Mouse (Mus musculus): Measurements from ENCODE around the gene Zfp598. TPM values are rescaled to one million over a fixed set of nuclear protein-coding genes. Genes with fewer than 3 reads are reported as not detected.

Zfp598 gene
- polyA plus RNA-seq, 1 experiment from 2014 or later, result 9.7 TPM

DNA sequence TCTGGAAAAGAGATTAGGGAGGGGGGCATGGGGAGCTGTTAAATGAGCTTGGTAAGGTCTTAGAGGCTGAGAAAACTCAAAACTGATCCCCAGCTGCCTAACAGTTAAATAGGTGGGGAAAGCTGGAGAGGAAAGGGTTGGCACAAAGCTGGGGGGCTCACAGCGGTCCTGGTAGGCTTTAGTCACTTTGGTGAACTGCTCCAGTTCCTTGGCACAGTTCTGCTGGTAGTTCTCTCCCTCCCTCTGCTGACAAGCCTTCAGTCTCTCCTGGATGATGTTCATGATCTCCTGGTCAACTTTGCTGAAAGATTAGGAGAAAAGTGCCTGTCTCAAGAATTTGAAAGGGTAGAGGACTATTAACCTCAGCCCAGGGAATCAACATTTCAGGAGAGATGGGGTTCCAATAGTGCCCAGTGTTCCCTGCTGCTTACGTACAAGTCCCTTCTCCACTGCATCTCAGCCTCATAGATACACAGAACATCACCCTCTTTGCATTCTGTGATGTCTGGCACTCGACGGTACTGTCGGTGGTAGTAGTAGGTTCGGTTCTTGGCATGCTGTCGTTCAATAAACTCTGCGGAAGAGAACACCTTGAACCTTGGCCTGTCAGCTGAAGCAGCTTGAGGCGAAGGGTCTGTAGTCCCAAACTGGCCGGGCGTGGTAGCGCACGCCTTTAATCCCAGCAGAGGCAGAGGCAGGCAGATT is 52.9 kb downstream of the Zfp598 start:
- H3K27me3 ChIP-seq (ENCODE audit: control insufficient read depth, insufficient read depth, low read length), result no peaks in the 10 kb centered on the region
- 0 out of 2 replicates have a peak overlapping the region, but pooled peaks have one; percentile 4 for H3K9ac ChIP-seq (ENCODE audit: low read length)
- no peak for DNase-seq (ENCODE audit: low spot score)
- H3K36me3 ChIP-seq (ENCODE audit: control insufficient read depth, insufficient read depth, low read length), result peaks cover 10% of the 10 kb centered on the region
- ATAC-seq (ENCODE audit: low FRiP score, low TSS enrichment), result no peak
- no peaks in the 10 kb centered on the region for H3K9me3 ChIP-seq (ENCODE audit: control insufficient read depth, low read length)
- WGBS, result 38% methylated on average over 13 of the region's 13 CpGs
- H3K4me3 ChIP-seq (ENCODE audit: low read depth, low read length), result no peak overlapping the region
- H3K4me1 ChIP-seq (replicated peaks; ENCODE audit: control insufficient read depth, insufficient read depth), result 0 out of 2 replicates have a peak, but pooled peaks cover 2% of the 10 kb centered on the region
- no peak overlapping the region for H3K27ac ChIP-seq (replicated peaks)
- peak overlapping the region; percentile 25 for H3K4me2 ChIP-seq (replicated peaks; ENCODE audit: low read depth)
- TF ChIP-seq CTCF (IDR thresholded peaks at IDR 0.05; ENCODE audit: low read depth) (no peak), EP300 (optimal IDR thresholded peaks at IDR 0.05) (no peak)

DNA sequence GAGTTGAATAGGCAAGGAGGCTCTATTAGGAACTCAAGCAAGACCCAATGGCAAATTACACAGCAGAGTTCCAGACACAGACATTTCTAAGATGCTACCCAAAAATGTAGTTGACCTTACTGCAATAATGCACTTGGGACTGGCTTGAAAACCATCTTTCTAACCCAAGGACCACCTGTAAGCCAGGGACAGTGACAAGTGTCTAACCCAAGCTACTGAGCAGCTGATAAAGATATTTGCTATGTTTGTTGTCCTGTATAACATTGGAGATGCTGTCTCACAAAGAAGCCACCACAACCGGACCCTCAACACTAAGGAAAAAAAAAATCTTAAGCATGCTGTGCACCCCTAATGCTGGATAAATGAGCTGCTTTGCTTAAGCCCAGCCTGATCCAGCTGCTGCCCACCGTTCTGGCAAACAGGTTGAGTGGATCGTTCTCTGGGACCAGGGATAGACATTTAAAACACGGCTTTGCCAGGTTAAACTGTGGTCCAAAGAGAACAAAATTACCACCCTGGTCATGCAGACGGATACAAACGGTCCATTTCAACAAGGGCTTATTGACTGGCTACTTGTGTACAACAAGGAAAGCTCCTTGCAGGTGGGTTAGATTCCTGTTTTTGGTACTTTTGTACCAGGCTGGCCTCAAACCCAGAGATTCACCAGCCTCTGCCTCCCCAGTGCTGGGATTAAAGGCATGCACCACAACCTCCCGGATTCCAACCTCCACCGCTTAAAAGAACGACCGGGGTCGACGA is 53.8 kb downstream of the Zfp598 start:
- ATAC-seq (ENCODE audit: low FRiP score, low TSS enrichment), result no peak
- Histone ChIP-seq H3K4me3 (ENCODE audit: low read depth, low read length) (peak overlapping the region; percentile 58), H3K27ac (replicated peaks) (peak overlapping the region; percentile 73), H3K4me1 (replicated peaks; ENCODE audit: control insufficient read depth, insufficient read depth) (0 out of 2 replicates have a peak, but pooled peaks cover 2% of the 10 kb centered on the region), H3K9me3 (ENCODE audit: control insufficient read depth, low read length) (no peaks in the 10 kb centered on the region), H3K4me2 (replicated peaks; ENCODE audit: low read depth) (peak overlapping the region; percentile 69), H3K36me3 (ENCODE audit: control insufficient read depth, insufficient read depth, low read length) (peaks cover 10% of the 10 kb centered on the region), H3K27me3 (ENCODE audit: control insufficient read depth, insufficient read depth, low read length) (no peaks in the 10 kb centered on the region), H3K9ac (ENCODE audit: low read length) (peak overlapping the region; percentile 64)
- TF ChIP-seq CTCF (IDR thresholded peaks at IDR 0.05; ENCODE audit: low read depth), result no peak
- no peak for TF ChIP-seq EP300 (optimal IDR thresholded peaks at IDR 0.05)
- WGBS, result under 1% methylated on average over 12 of the region's 12 CpGs
- no peak for DNase-seq (ENCODE audit: low spot score)

DNA sequence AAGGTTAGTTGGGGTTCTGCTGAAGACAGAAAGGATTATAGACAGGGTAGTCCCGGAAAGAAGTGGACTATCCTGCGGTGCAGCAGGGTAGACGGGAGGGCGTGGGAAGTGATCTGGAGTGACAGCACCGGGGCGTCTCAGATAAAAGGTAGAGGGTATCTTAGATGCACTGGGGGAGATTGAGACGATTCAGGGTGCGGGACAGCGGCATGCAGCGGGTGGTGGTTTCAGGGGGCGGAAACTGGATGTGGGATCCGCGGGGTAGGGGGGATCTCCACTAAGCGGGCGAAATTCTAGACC is 54.3 kb downstream of the Zfp598 start:
- Histone ChIP-seq H3K9ac (ENCODE audit: low read length) (peak overlapping the region; percentile 64), H3K4me1 (replicated peaks; ENCODE audit: control insufficient read depth, insufficient read depth) (0 out of 2 replicates have a peak, but pooled peaks cover 2% of the 10 kb centered on the region), H3K27ac (replicated peaks) (peak overlapping the region; percentile 73), H3K9me3 (ENCODE audit: control insufficient read depth, low read length) (no peaks in the 10 kb centered on the region), H3K27me3 (ENCODE audit: control insufficient read depth, insufficient read depth, low read length) (no peaks in the 10 kb centered on the region), H3K36me3 (ENCODE audit: control insufficient read depth, insufficient read depth, low read length) (peaks cover 10% of the 10 kb centered on the region), H3K4me3 (ENCODE audit: low read depth, low read length) (peak overlapping the region; percentile 58), H3K4me2 (replicated peaks; ENCODE audit: low read depth) (peak overlapping the region; percentile 69)
- under 1% methylated on average over 15 of the region's 15 CpGs for WGBS
- no peak for TF ChIP-seq CTCF (IDR thresholded peaks at IDR 0.05; ENCODE audit: low read depth)
- no peak for TF ChIP-seq EP300 (optimal IDR thresholded peaks at IDR 0.05)
- ATAC-seq (ENCODE audit: low FRiP score, low TSS enrichment), result no peak
- peak; percentile 31 for DNase-seq (ENCODE audit: low spot score)

DNA sequence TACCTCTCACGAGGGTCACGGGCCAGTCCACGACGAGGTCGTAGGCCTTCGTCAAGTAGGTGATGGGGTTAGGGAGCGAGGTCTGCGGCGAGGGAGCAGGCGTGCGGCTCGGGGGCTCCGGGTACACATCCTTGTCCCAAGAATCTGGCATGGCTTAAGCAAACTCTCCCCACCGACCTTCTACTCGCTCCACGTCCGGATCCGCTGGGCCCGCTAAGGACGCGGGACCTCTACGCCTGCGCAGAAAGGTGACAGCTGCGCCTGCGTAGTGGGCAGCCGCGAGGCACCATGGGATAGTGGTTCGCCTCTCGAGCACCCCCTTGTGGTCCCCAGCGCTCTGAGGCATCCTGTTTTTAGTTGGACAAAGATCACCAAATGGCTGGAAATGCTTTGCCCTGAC is 54.7 kb downstream of the Zfp598 start, which contains the start of gene Ndufb10:
Gene Ndufb10, minus strand, starts transcription at position 295 of the 400 bp plus-strand sequence.
- Histone ChIP-seq H3K27ac (replicated peaks) (peak within 1 kb of the TSS; percentile 73), H3K4me1 (replicated peaks; ENCODE audit: control insufficient read depth, insufficient read depth) (0 out of 2 replicates have a peak, but pooled peaks cover 2% of the 10 kb centered on the region), H3K4me2 (replicated peaks; ENCODE audit: low read depth) (peak within 1 kb of the TSS; percentile 69), H3K9ac (ENCODE audit: low read length) (peak within 1 kb of the TSS; percentile 64), H3K36me3 (ENCODE audit: control insufficient read depth, insufficient read depth, low read length) (peaks cover 10% of the 10 kb centered on the region), H3K9me3 (ENCODE audit: control insufficient read depth, low read length) (no peaks in the 10 kb centered on the region), H3K4me3 (ENCODE audit: low read depth, low read length) (peak within 1 kb of the TSS; percentile 58), H3K27me3 (ENCODE audit: control insufficient read depth, insufficient read depth, low read length) (no peaks in the 10 kb centered on the region)
- ATAC-seq (ENCODE audit: low FRiP score, low TSS enrichment) (peak; percentile 66), DNase-seq (ENCODE audit: low spot score) (peak; percentile 96)
- peak; percentile 99 for TF ChIP-seq CTCF (IDR thresholded peaks at IDR 0.05; ENCODE audit: low read depth)
- TF ChIP-seq EP300 (optimal IDR thresholded peaks at IDR 0.05), result no peak
- WGBS, result under 1% methylated on average over 30 of the region's 30 CpGs

DNA sequence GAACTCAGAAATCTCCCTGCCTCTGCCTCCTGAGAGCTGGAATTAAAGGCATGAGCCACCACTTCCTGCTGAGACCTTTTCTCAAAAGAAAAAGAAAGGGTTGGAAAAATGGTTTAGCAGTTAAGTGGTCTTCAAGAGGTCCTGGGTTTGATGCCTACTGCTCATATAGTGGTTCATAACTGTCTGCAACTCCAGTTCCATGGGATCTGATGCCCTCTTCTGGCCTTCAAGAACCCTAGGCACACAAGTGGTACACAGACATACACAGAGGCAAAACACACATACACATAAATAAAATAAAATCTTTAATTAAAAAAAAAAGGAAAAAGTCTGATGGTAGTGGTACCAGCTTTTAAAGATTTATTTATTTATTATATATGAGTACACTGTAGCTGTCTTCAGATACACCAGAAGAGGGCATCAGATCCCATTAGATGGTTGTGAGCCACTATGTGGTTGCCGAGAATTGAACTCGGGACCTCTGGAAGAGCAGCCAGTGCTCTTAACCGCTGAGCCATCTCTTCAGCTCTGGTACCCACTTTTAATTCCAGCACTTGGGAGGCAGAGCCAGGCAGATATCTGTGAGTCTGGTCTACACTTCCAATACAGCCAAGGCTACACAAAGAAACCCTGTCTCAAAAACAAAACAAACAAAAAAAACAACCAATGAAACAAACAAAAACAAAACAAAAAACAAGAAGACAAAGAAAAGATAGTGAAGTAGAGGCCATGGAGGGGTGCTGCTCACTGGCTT is 56.3 kb downstream of the Zfp598 start:
- no peak overlapping the region for H3K9ac ChIP-seq (ENCODE audit: low read length)
- TF ChIP-seq EP300 (optimal IDR thresholded peaks at IDR 0.05) (no peak), CTCF (IDR thresholded peaks at IDR 0.05; ENCODE audit: low read depth) (peak; percentile 28; the same call in 1 of the 2 replicates)
- H3K27me3 ChIP-seq (ENCODE audit: control insufficient read depth, insufficient read depth, low read length), result no peaks in the 10 kb centered on the region
- ATAC-seq (ENCODE audit: low FRiP score, low TSS enrichment) (no peak), DNase-seq (ENCODE audit: low spot score) (no peak)
- 70% methylated on average over 3 of the region's 3 CpGs for WGBS
- peaks cover 10% of the 10 kb centered on the region for H3K36me3 ChIP-seq (ENCODE audit: control insufficient read depth, insufficient read depth, low read length)
- H3K4me3 ChIP-seq (ENCODE audit: low read depth, low read length), result no peak overlapping the region
- 0 out of 2 replicates have a peak, but pooled peaks cover 2% of the 10 kb centered on the region for H3K4me1 ChIP-seq (replicated peaks; ENCODE audit: control insufficient read depth, insufficient read depth)
- no peak overlapping the region for H3K4me2 ChIP-seq (replicated peaks; ENCODE audit: low read depth)
- no peak overlapping the region for H3K27ac ChIP-seq (replicated peaks)
- H3K9me3 ChIP-seq (ENCODE audit: control insufficient read depth, low read length), result no peaks in the 10 kb centered on the region
